Mouse (Mus musculus) thymus, postnatal 0 days (tissue): Measurements from ENCODE around the gene Btbd17. TPM values are rescaled to one million over a fixed set of nuclear protein-coding genes. Genes with fewer than 3 reads are reported as not detected.

Experiments used
- DNase-seq: peaks from one replicate; pipeline ENCODE4 v3.0.0-alpha.2; 2015; ENCODE audit warnings: low spot score
- polyA plus RNA-seq: library from polyadenylated mRNA; unstranded; fragments of >200 nt; fragmentation: Nextera tagmentation; extraction: Ambion mirVana; gene quantifications from 2 replicates; pipeline ENCODE4 v1.2.1, GENCODE M21; 2015

The Btbd17 gene
- polyA plus RNA-seq, 1 experiment from 2014 or later: not detected

DNA sequence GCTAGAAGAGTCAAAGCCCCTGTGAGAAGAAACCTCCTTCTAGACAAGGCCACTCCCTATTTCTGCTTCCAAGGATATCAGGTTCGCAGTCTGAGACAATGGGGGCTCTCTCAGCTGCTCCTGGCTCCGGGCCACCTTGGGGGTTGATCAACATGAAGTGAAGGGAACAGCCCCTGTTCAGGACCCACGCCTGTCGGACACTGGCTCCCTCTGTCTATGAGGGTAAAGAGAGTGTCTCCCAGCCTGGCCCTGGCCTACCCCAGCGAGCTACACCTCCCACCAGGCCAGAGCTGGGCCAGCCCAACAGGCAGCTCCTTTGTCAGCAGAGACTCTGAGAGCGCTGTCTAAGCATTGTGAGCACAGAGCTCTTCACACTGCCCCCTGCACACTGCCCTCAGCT, 25.8 kb downstream of the Btbd17 start:
- DNase-seq: no peak

GRCm38 (mm10) chr11:114764820-114765818, 30.6 kb downstream of the Btbd17 start, which contains the start of gene Kif19a:
Gene Kif19a, plus strand, starts transcription at chr11:114765388.
- peak; percentile 9 for DNase-seq

GRCm38 (mm10) chr11:114747564-114748138, 48.1 kb downstream of the Btbd17 start:
- no peak for DNase-seq

- peak; percentile 85 for DNase-seq
These were observed 50.6 kb downstream of the Btbd17 start for GRCm38 (mm10) chr11:114745134-114745533.

DNA sequence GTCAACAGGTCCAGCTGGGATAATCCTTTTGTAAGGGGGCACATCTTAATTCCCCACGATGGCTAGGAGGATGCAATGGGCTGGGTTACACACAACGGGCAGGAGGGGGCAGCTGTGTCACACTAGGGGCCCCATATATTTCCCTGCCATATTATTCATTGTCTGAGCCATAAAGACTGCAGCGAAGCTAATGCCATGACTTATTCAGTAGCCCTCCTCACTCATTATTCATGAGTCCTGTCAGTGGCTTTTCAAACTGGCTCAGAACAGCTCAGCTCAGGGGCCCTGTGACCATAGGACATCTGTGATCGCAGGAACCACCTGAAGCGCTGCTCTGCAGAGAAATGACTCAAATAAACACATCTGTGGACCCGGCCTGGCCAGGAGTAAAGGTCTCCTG, 54.3 kb downstream of the Btbd17 start:
- DNase-seq: no peak

Other genes with a start within 250 kb of the Btbd17 start
- gene Rpl38, start 127.4 kb downstream of the Btbd17 start, polyA plus RNA-seq: 1,685 and 1,731 TPM in 2 replicates
- 11.1 and 12.2 TPM in 2 replicates for gene Ttyh2, start 120.5 kb downstream of the Btbd17 start, polyA plus RNA-seq
- 0.94 and 1.1 TPM in 2 replicates for gene Dnaic2, start 68.5 kb downstream of the Btbd17 start, polyA plus RNA-seq
- 0.09 TPM in 2 replicates for gene Kif19a, start 30.6 kb downstream of the Btbd17 start, polyA plus RNA-seq
- gene Gpr142, start 3.0 kb upstream of the Btbd17 start, polyA plus RNA-seq: not detected in 2 replicates
- 5.0 and 5.3 TPM in 2 replicates for gene Gprc5c, start 55.2 kb upstream of the Btbd17 start, polyA plus RNA-seq
- gene Cd300a, start 94.1 kb upstream of the Btbd17 start, polyA plus RNA-seq: 5.0 and 6.8 TPM in 2 replicates
- 0.15 and 0.29 TPM in 2 replicates for gene Cd300lb, start 138.4 kb upstream of the Btbd17 start, polyA plus RNA-seq
- gene Cd300c, start 173.2 kb upstream of the Btbd17 start, polyA plus RNA-seq: 0.21 and 0.23 TPM in 2 replicates
- 0.21 and 0.26 TPM in 2 replicates for gene Cd300ld, start 194.0 kb upstream of the Btbd17 start, polyA plus RNA-seq
- gene Cd300c2, start 205.9 kb upstream of the Btbd17 start, polyA plus RNA-seq: 7.7 and 8.0 TPM in 2 replicates
- not detected in 2 replicates for gene Cd300ld2, start 220.2 kb upstream of the Btbd17 start, polyA plus RNA-seq
- 0.48 TPM in 1 of 2 replicates, not detected in the other for gene Cd300ld4, start 231.1 kb upstream of the Btbd17 start, polyA plus RNA-seq
- gene Cd300ld5, start 241.8 kb upstream of the Btbd17 start, polyA plus RNA-seq: 0.49 TPM in 1 of 2 replicates, not detected in the other